ENCODE assay signal across 8 mouse cellular contexts in the genomic region with DNA sequence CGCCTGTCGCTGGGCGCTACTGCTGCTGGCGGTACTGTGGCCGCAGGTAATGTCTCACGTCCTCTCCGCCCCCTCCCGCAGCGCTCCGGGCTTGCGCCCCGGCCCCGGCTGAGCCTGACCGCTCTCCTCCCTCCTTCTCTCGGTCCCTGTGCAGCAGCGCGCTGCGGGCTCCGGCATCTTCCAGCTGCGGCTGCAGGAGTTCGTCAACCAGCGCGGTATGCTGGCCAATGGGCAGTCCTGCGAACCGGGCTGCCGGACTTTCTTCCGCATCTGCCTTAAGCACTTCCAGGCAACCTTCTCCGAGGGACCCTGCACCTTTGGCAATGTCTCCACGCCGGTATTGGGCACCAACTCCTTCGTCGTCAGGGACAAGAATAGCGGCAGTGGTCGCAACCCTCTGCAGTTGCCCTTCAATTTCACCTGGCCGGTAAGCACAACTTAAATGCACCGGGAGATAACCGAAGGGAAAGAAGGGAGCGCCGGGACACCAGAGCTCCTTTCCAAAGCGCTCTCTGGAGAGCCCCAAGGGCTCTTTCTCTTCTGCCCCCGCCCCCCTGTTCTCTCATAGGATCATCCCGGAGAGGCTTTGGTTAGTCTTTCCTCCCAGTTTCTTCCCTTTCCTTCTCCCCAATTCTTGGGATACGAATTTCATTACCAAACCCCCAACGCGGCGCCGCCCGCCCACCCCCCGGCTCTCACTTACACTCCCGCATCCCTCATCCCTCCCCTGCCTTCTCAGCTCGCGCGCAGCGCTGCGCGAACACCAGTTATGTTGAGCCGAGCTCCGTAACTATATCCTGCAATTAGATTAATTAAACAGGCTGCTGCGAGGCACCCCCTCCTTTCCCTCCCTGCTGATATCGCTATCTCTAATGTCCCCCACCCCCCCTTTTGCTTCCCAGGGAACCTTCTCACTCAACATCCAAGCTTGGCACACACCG. TPM values are rescaled to one million over a fixed set of nuclear protein-coding genes. Genes with fewer than 3 reads are reported as not detected.
A peak's percentile ranks its signal among the peaks of the same experiment; 100 is the strongest.
DNase-seq lines count a peak whose midpoint lies in the region; ATAC-seq lines count a peak whose summit lies in the region.

No protein-coding gene starts in this region.

- peak overlapping the region; percentile 44 for H3K9ac ChIP-seq in lung, embryonic 15.5 days
- 0 out of 2 replicates have a peak overlapping the region, but pooled peaks have one; percentile 25 for H3K9ac ChIP-seq in liver, embryonic 15.5 days

- peak overlapping the region; percentile 46 for H3K27ac ChIP-seq in lung, embryonic 15.5 days
- peak overlapping the region; percentile 50 for H3K27ac ChIP-seq in hindbrain, embryonic 10.5 days
- no peak overlapping the region for H3K27ac ChIP-seq in liver, embryonic 15.5 days (replicated peaks)

- WGBS in lung, embryonic 15.5 days = under 1% methylated on average over 61 of the region's 61 CpGs
- WGBS in hindbrain, embryonic 10.5 days = under 1% methylated on average over 61 of the region's 61 CpGs
- under 1% methylated on average over 61 of the region's 61 CpGs for WGBS in liver, embryonic 15.5 days (ENCODE audit: insufficient replicate concordance)

- no peaks in the 10 kb centered on the region for H3K9me3 ChIP-seq in lung, embryonic 15.5 days
- no peaks in the 10 kb centered on the region for H3K9me3 ChIP-seq in hindbrain, embryonic 10.5 days
- no peaks in the 10 kb centered on the region for H3K9me3 ChIP-seq in liver, embryonic 15.5 days (replicated peaks)

- H3K4me1 ChIP-seq in lung, embryonic 15.5 days = peaks cover 87% of the 10 kb centered on the region
- H3K4me1 ChIP-seq in hindbrain, embryonic 10.5 days (replicated peaks) = peaks cover 68% of the 10 kb centered on the region
- H3K4me1 ChIP-seq in liver, embryonic 15.5 days (replicated peaks) = peaks cover 60% of the 10 kb centered on the region

- no peaks in the 10 kb centered on the region for H3K36me3 ChIP-seq in lung, embryonic 15.5 days
- no peaks in the 10 kb centered on the region for H3K36me3 ChIP-seq in hindbrain, embryonic 10.5 days
- H3K36me3 ChIP-seq in liver, embryonic 15.5 days (replicated peaks) = no peaks in the 10 kb centered on the region

- peak overlapping the region; percentile 93 for H3K4me2 ChIP-seq in lung, embryonic 15.5 days
- peak overlapping the region; percentile 68 for H3K4me2 ChIP-seq in liver, embryonic 15.5 days

- peaks cover 78% of the 10 kb centered on the region for H3K27me3 ChIP-seq in lung, embryonic 15.5 days
- peaks cover 100% of the 10 kb centered on the region for H3K27me3 ChIP-seq in hindbrain, embryonic 10.5 days (ENCODE audit: insufficient read depth, poor library complexity, severe bottlenecking)
- H3K27me3 ChIP-seq in liver, embryonic 15.5 days = peaks cover 100% of the 10 kb centered on the region

- ATAC-seq in lung, embryonic 15.5 days (ENCODE audit: borderline replicate concordance, extremely low read depth, low FRiP score, low TSS enrichment) = no peak
- ATAC-seq in liver, embryonic 15.5 days (ENCODE audit: insufficient read depth) = no peak

- H3K4me3 ChIP-seq in lung, embryonic 15.5 days = peak overlapping the region; percentile 54
- peak overlapping the region; percentile 55 for H3K4me3 ChIP-seq in hindbrain, embryonic 10.5 days
- peak overlapping the region; percentile 48 for H3K4me3 ChIP-seq in liver, embryonic 15.5 days (replicated peaks)

- no peak for DNase-seq in lung, postnatal 36 days
- peak; percentile 34 for DNase-seq in embryo, embryonic 10.5 days (ENCODE audit: low spot score)
- peak; percentile 43 for DNase-seq in hindbrain, embryonic 10.5 days (ENCODE audit: low spot score)
- DNase-seq in urinary bladder, adult 2 months (ENCODE audit: low spot score) = no peak
- no peak for DNase-seq in c-Kit-positive CD71-positive TER-119-positive erythroid progenitor cells, embryonic 14.5 days (ENCODE audit: low spot score)
- no peak for DNase-seq in left cerebral cortex, adult 18-20 months (ENCODE audit: low spot score in 2 of 2)

RNA-seq across cellular contexts. Expression of gene Dll4, which starts 0.8 kb away (rescaled TPM):
- polyA plus RNA-seq in lung, embryonic 15.5 days (2015; fragmentation: Nextera tagmentation; extraction: Ambion mirVana) = 13.6 and 14.7 TPM in 2 replicates
- 4.7 and 5.8 TPM in 2 replicates for polyA plus RNA-seq in hindbrain, embryonic 10.5 days (2016; fragmentation: Nextera tagmentation; extraction: Ambion mirVana)
- 1.9 and 2.1 TPM in 2 replicates for polyA plus RNA-seq in liver, embryonic 15.5 days (2015; fragmentation: Nextera tagmentation; extraction: Ambion mirVana)
- 5.5 and 6.4 TPM in 2 replicates for polyA plus RNA-seq in urinary bladder, adult 2 months (2012; rRNA removed)
- total RNA-seq in left cerebral cortex, adult 18-20 months (2021) = 1 to 10 TPM; 1.6 to 2.3 TPM

RNA-seq across cellular contexts. Expression of gene Chac1, which starts 24.6 kb away (rescaled TPM):
- 0.59 and 1.1 TPM in 2 replicates for polyA plus RNA-seq in lung, embryonic 15.5 days (2015; fragmentation: Nextera tagmentation; extraction: Ambion mirVana)
- 0.67 and 0.81 TPM in 2 replicates for polyA plus RNA-seq in hindbrain, embryonic 10.5 days (2016; fragmentation: Nextera tagmentation; extraction: Ambion mirVana)
- 2.9 and 3.4 TPM in 2 replicates for polyA plus RNA-seq in liver, embryonic 15.5 days (2015; fragmentation: Nextera tagmentation; extraction: Ambion mirVana)
- polyA plus RNA-seq in urinary bladder, adult 2 months (2012; rRNA removed) = 1.4 and 1.5 TPM in 2 replicates
- 1 to 10 TPM; 7.7 to 9.2 TPM for total RNA-seq in left cerebral cortex, adult 18-20 months (2021)

RNA-seq across cellular contexts. Expression of gene Vps18, which starts 37.9 kb away (rescaled TPM):
- polyA plus RNA-seq in lung, embryonic 15.5 days (2015; fragmentation: Nextera tagmentation; extraction: Ambion mirVana) = 18.3 and 19.1 TPM in 2 replicates
- polyA plus RNA-seq in hindbrain, embryonic 10.5 days (2016; fragmentation: Nextera tagmentation; extraction: Ambion mirVana) = 23.1 and 26.7 TPM in 2 replicates
- polyA plus RNA-seq in liver, embryonic 15.5 days (2015; fragmentation: Nextera tagmentation; extraction: Ambion mirVana) = 6.3 and 6.4 TPM in 2 replicates
- polyA plus RNA-seq in urinary bladder, adult 2 months (2012; rRNA removed) = 15.9 and 17.9 TPM in 2 replicates
- total RNA-seq in left cerebral cortex, adult 18-20 months (2021) = 10 to 100 TPM; 50.6 to 51.2 TPM

RNA-seq across cellular contexts. Expression of gene Rhov, which starts 55.4 kb away (rescaled TPM):
- 1.3 and 1.6 TPM in 2 replicates for polyA plus RNA-seq in lung, embryonic 15.5 days (2015; fragmentation: Nextera tagmentation; extraction: Ambion mirVana)
- 1.2 and 3.8 TPM in 2 replicates for polyA plus RNA-seq in hindbrain, embryonic 10.5 days (2016; fragmentation: Nextera tagmentation; extraction: Ambion mirVana)
- 0.08 and 0.26 TPM in 2 replicates for polyA plus RNA-seq in liver, embryonic 15.5 days (2015; fragmentation: Nextera tagmentation; extraction: Ambion mirVana)
- 31.2 and 34.1 TPM in 2 replicates for polyA plus RNA-seq in urinary bladder, adult 2 months (2012; rRNA removed)
- total RNA-seq in left cerebral cortex, adult 18-20 months (2021) = 10 to 100 TPM; 11.6 to 11.8 TPM

Comparison
In these comparisons a context has a peak if more than half of its experiments do, and no peak if none do; other contexts are left out.
1. DNase-seq: peak in embryo, embryonic 10.5 days (single experiment) and hindbrain, embryonic 10.5 days (single experiment); none in lung, postnatal 36 days (single experiment), urinary bladder, adult 2 months (single experiment), c-Kit-positive CD71-positive TER-119-positive erythroid progenitor cells, embryonic 14.5 days (single experiment) and left cerebral cortex, adult 18-20 months (0 of 2).
2. Peak in every context shown above with its lines, with median percentiles within 50 percentile points of each other: H3K4me3 ChIP-seq.